Mouse (Mus musculus): ENCODE data around the gene Atp5c1. TPM values are rescaled to one million over a fixed set of nuclear protein-coding genes. Genes with fewer than 3 reads are reported as not detected.

The Atp5c1 gene
- 529 and 549 TPM in 2 replicates for polyA plus RNA-seq (2015; fragmentation: Nextera tagmentation; extraction: Ambion mirVana)

DNA sequence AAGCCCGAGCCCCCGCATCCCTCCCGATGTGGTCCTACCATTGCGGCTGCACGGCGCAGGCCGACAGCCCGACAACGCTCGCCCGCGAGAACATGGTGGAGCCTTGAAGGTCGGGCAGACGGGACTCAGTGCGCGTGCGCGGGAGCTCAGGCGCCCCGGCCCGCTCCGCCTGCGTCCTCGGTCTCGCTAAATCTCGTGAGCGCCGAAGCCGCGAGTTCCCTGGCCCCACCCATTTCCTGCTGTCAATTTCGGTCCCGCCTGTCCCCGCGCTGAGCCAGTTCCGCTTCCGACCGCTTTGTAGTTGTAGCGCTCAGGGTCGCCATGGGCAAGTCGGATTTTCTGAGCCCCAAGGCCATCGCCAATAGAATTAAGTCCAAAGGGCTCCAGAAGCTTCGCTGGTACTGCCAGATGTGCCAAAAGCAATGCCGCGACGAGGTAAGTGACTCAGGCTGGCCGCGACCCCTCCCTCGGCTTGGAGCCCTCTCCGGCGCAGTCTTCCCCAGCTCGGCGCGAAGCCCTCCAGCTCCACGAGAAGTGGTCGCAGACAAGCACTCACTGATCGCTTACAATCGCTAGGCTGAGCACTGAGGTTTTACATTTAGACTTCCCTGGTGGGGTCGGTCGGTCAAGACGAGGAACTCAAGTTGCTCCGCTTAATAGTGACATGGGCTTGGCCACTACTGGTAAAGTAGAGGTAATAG, at the start of gene Atp5c1, which contains the start of gene Kin:
Atp5c1 (minus strand) TSS at position 201 of the 701 bp plus-strand sequence.
Kin (plus strand) TSS at position 284 of the 701 bp plus-strand sequence.
- peak within 1 kb of the TSS; percentile 81 for H3K4me2 ChIP-seq

DNA sequence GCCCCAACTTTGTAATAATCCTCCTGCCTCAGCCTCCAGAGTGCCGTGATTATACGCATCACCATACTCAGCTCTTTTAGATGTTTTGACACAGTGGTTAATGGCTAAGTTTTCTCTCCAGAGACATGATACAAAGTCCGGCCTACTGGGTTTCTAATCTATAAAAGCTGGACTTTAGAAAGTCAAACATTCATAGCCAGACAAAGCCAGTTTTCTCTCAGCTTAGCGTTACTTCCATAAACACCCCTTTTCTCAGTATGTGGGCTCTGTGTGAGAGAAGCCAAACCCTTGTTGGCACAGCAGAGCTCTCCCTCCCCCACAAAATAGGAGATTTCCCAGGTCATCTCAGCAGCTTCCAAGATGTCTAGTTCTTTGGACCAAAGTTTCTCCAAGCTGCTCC, 48.3 kb upstream of the Atp5c1 start:
- H3K27me3 ChIP-seq = no peaks in the 10 kb centered on the region
- no peak overlapping the region for H3K4me2 ChIP-seq
- WGBS = 84% methylated on average over 4 of the region's 4 CpGs
- ATAC-seq (ENCODE audit: low FRiP score) = no peak
- no peaks in the 10 kb centered on the region for H3K36me3 ChIP-seq
- H3K9me3 ChIP-seq = no peaks in the 10 kb centered on the region
- H3K4me3 ChIP-seq = no peak overlapping the region
- H3K27ac ChIP-seq = no peak overlapping the region
- no peaks in the 10 kb centered on the region for H3K4me1 ChIP-seq (replicated peaks)
- H3K9ac ChIP-seq = no peak overlapping the region

More for the DNA sequence above, at the start of gene Atp5c1, which contains the start of gene Kin:
- peak; percentile 98 for ATAC-seq (ENCODE audit: low FRiP score)
- H3K4me3 ChIP-seq = peak within 1 kb of the TSS; percentile 89
- no peaks in the 10 kb centered on the region for H3K27me3 ChIP-seq
- no peaks in the 10 kb centered on the region for H3K9me3 ChIP-seq
- peaks cover 52% of the 10 kb centered on the region for H3K4me1 ChIP-seq (replicated peaks)
- under 1% methylated on average over 61 of the region's 61 CpGs for WGBS
- H3K9ac ChIP-seq = peak within 1 kb of the TSS; percentile 96
- peak within 1 kb of the TSS; percentile 96 for H3K27ac ChIP-seq
- H3K36me3 ChIP-seq = peaks cover 13% of the 10 kb centered on the region

DNA sequence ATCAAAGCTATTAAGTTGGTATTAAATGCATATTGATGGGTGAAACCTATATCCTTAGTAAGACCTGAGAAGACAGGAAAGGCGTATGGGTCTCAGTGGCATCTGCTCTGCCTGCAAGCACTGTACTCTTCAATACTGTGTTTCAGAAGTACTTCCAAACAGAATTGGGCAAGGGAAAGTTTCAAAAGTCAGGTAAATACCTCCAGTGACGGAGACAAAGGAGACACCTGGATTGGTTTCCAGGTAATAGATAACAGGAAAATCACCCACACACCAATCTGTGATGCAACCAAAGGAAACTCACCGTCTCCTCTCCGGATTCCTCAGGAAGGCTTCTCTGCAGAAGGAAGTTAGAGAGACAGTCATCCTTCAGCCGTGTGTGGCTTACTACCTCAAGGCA, 47.2 kb upstream of the Atp5c1 start:
- H3K27ac ChIP-seq = no peak overlapping the region
- no peak overlapping the region for H3K4me3 ChIP-seq
- no peak for ATAC-seq (ENCODE audit: low FRiP score)
- no peaks in the 10 kb centered on the region for H3K27me3 ChIP-seq
- H3K4me1 ChIP-seq (replicated peaks) = no peaks in the 10 kb centered on the region
- no peaks in the 10 kb centered on the region for H3K36me3 ChIP-seq
- no peak overlapping the region for H3K9ac ChIP-seq
- 90% methylated on average over 5 of the region's 5 CpGs for WGBS
- no peaks in the 10 kb centered on the region for H3K9me3 ChIP-seq
- H3K4me2 ChIP-seq = no peak overlapping the region

DNA sequence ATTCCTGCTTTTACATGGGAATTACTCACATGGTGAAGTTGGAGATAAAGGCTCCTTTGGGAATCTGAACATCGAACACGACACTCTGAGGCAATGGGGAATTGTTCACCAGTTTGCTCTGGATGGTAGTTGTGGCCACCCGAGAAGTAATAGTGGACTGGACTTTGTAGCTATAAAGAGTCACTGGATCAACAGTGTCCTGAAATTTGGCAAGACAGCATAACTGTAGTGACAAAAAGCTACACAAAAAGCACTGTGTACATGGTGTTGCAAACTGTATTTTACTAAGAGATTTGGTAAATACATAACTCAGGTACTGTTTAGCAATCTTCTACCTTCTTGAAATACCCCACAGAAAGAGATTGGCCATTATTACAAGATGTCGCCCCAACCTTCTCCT, 45.8 kb upstream of the Atp5c1 start:
- Histone ChIP-seq H3K36me3 (no peaks in the 10 kb centered on the region), H3K4me3 (no peak overlapping the region), H3K4me1 (replicated peaks) (no peaks in the 10 kb centered on the region), H3K9me3 (no peaks in the 10 kb centered on the region), H3K27ac (no peak overlapping the region), H3K27me3 (no peaks in the 10 kb centered on the region), H3K9ac (no peak overlapping the region), H3K4me2 (no peak overlapping the region)
- WGBS = 94% methylated on average over 4 of the region's 4 CpGs
- ATAC-seq (ENCODE audit: low FRiP score) = no peak

DNA sequence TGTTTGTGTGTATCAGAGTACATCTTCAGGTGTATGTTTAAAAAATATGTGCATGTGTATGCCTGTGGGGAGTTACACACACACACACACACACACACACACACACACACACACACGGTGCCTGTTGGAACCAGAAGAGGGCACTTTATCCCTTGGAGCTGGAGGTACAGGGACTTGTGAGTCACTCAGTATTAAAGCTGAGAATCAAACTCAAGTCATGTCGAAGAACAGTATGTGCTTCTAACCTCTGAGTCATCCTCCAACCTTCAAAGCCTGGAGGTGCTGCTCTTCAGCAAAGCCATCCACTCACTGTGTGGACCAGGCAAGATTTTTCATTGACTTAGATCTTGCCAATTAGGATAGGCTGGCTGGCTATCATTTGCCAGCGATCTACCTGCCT, 41.5 kb upstream of the Atp5c1 start:
- Histone ChIP-seq H3K27me3 (no peaks in the 10 kb centered on the region), H3K4me3 (no peak overlapping the region), H3K36me3 (no peaks in the 10 kb centered on the region), H3K9ac (no peak overlapping the region), H3K4me1 (replicated peaks) (no peaks in the 10 kb centered on the region), H3K27ac (no peak overlapping the region), H3K4me2 (no peak overlapping the region), H3K9me3 (no peaks in the 10 kb centered on the region)
- ATAC-seq (ENCODE audit: low FRiP score) = no peak
- 72% methylated on average over 3 of the region's 3 CpGs for WGBS

DNA sequence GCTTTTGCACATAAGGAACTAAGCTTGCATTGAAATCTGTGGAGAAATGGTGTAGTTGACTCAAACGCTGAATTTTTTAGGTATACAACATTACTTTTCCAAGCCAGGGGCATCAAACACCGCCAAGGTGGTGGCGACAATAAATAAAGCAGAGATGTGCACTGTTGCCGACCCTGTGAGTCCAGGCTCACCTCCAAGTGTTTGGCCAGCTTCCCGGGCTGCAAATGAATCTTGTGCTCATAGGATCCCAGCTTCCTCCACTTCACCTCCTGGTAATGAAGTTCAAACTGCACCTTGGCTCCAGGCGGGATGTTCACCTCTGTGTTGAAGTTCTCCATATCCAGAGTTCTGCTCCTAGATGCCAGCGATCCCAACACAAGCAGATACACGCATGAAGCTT, 39.0 kb upstream of the Atp5c1 start:
- Histone ChIP-seq H3K9me3 (no peaks in the 10 kb centered on the region), H3K27me3 (no peaks in the 10 kb centered on the region), H3K4me1 (replicated peaks) (no peaks in the 10 kb centered on the region), H3K27ac (no peak overlapping the region), H3K4me2 (no peak overlapping the region), H3K4me3 (no peak overlapping the region), H3K36me3 (no peaks in the 10 kb centered on the region), H3K9ac (no peak overlapping the region)
- no peak for ATAC-seq (ENCODE audit: low FRiP score)
- WGBS = 92% methylated on average over 8 of the region's 8 CpGs

DNA sequence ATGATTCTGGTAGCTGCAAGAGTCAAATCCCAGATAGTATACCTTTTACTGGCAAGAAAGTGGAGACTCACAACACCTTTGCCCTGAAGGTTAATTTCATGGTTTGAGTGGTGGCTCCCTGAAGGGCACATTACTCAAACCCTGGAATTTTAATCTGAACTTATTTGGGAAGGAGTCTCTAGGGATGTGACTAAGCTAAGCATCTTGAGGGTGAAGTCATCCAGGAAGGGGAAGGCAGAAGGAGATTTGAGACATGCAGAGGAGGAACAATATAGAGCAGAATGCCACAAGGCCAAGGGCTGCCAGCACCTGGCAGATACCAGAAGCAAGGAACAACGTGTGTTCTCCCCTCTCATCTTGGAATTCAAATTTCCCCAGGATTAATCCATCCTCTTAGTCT, 38.4 kb upstream of the Atp5c1 start:
- Histone ChIP-seq H3K4me3 (no peak overlapping the region), H3K4me2 (no peak overlapping the region), H3K27me3 (no peaks in the 10 kb centered on the region), H3K4me1 (replicated peaks) (no peaks in the 10 kb centered on the region), H3K9me3 (no peaks in the 10 kb centered on the region), H3K36me3 (no peaks in the 10 kb centered on the region), H3K9ac (no peak overlapping the region), H3K27ac (no peak overlapping the region)
- WGBS = 70% methylated on average over 1 of the region's 1 CpGs
- no peak for ATAC-seq (ENCODE audit: low FRiP score)

DNA sequence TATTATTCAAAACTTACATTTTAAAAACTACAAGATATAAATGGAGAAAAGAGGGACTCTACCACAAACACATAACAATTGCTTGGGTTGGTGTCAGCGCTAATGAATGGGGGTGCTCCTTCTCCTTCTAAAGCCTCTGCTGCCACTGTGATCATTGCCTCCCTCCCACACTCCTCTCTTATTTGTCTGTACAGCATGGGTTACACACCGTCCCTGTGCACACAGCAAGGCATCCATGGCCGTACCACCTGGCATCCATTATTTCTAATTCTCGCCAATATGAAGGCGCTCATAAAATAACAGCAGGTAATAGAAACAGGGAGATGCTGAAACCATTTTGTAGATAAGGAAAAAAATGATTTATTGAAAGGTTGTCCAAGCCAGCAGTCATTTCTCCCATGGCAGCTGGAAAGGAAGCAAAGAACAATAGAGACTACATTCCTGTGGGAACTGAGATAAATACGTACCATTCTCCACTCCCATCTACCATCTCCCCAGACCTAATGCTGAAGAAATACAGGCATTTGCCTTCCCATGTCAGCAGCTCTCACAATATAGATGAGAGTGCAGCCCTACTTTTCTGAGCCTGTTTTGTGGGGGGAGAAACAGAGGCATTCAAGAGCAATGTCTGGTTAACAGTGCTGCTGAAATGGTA, 28.4 kb upstream of the Atp5c1 start:
- no peaks in the 10 kb centered on the region for H3K36me3 ChIP-seq
- peaks cover 6% of the 10 kb centered on the region; the same call in 1 of the 2 replicates for H3K4me1 ChIP-seq (replicated peaks)
- H3K27me3 ChIP-seq = no peaks in the 10 kb centered on the region
- H3K4me3 ChIP-seq = no peak overlapping the region
- no peak overlapping the region for H3K4me2 ChIP-seq
- 64% methylated on average over 6 of the region's 6 CpGs for WGBS
- no peaks in the 10 kb centered on the region for H3K9me3 ChIP-seq
- peak overlapping the region; percentile 67 for H3K27ac ChIP-seq
- ATAC-seq (ENCODE audit: low FRiP score) = 0 out of 2 replicates have a peak, but pooled peaks have one; percentile 68
- no peak overlapping the region for H3K9ac ChIP-seq

DNA sequence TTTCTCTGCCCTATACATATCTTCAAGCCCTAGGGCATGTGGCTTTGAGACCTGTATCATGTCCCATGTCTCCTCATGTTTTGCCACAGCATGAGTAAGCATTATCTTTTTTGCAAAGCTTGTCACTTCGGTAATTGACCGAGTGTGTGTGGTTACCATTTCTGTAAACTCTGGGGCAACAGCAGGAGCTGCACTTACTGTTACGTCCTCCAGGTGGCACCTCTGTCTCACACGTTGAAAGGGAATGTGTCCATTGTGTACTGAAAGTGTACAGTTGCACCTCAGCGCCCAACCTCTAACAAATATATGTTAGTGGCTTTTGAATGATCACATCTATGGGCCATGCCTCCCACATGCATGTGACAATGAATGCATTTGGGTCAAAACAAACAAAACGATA, 20.9 kb upstream of the Atp5c1 start:
- 0 out of 2 replicates have a peak, but pooled peaks have one; percentile 22 for ATAC-seq (ENCODE audit: low FRiP score)

DNA sequence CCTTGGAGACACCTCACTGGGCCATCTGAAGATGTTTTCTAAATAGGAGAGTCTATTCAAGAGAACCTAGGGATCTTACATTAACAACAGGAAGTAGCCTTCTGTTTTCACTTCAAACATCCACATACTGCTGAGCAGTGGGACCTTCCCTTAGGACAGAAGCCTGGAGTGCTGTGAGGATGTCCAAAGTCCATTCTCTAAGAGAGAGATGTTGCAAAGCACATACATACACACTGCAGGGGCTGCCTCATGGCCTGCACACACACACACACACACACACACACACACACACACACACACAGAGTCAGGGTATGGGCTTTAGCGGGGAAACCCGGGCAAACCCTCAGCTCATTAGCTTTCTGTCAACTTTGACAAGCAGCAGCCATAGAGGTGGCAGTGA, 20.2 kb upstream of the Atp5c1 start:
- Histone ChIP-seq H3K4me2 (no peak overlapping the region), H3K27ac (no peak overlapping the region), H3K4me1 (replicated peaks) (no peaks in the 10 kb centered on the region), H3K36me3 (no peaks in the 10 kb centered on the region), H3K9me3 (no peaks in the 10 kb centered on the region), H3K9ac (no peak overlapping the region), H3K27me3 (no peaks in the 10 kb centered on the region), H3K4me3 (no peak overlapping the region)
- WGBS = 67% methylated on average over 2 of the region's 2 CpGs
- ATAC-seq (ENCODE audit: low FRiP score) = peak; percentile 48; the same call in 1 of the 2 replicates

More for the DNA sequence above, 20.9 kb upstream of the Atp5c1 start:
- Histone ChIP-seq H3K4me3 (no peak overlapping the region), H3K27me3 (no peaks in the 10 kb centered on the region), H3K27ac (no peak overlapping the region), H3K9me3 (no peaks in the 10 kb centered on the region), H3K4me1 (replicated peaks) (no peaks in the 10 kb centered on the region), H3K9ac (no peak overlapping the region), H3K36me3 (no peaks in the 10 kb centered on the region), H3K4me2 (no peak overlapping the region)
- 44% methylated on average over 6 of the region's 6 CpGs for WGBS

DNA sequence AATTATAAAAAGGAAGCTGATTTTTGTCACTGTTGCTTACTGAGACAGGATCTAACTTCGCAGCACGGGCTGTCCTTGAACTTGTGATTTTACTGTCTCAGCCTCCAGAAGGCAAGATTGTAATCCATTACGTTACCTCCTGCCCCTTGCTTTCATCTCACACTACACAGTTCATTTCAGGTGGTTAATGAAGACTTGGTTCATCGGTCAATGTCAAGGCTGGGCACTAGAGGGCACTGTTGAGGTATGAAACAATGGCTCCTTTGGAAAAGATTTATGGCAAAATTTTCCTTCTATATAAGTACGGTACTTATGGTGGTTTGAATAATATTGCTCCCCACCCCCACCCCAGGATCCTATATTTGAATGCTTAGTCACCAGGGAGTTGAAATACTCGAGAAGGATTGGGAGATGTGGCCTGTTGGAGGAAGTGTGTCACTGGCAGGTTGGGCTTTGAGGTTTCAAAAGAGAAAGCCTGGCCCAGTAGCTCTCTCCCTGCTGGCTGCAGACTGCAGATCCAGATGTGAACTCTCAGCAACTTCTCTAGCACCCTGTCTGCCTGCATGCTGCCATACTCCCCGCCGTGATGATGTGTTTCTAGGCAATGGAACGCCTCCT, 18.4 kb upstream of the Atp5c1 start:
- Histone ChIP-seq H3K27ac (no peak overlapping the region), H3K4me1 (replicated peaks) (no peaks in the 10 kb centered on the region), H3K27me3 (no peaks in the 10 kb centered on the region), H3K4me3 (no peak overlapping the region), H3K9me3 (no peaks in the 10 kb centered on the region), H3K4me2 (no peak overlapping the region), H3K9ac (no peak overlapping the region), H3K36me3 (peaks cover 6% of the 10 kb centered on the region)
- WGBS = 37% methylated on average over 9 of the region's 9 CpGs
- ATAC-seq (ENCODE audit: low FRiP score) = peak; percentile 25; the same call in 1 of the 2 replicates

DNA sequence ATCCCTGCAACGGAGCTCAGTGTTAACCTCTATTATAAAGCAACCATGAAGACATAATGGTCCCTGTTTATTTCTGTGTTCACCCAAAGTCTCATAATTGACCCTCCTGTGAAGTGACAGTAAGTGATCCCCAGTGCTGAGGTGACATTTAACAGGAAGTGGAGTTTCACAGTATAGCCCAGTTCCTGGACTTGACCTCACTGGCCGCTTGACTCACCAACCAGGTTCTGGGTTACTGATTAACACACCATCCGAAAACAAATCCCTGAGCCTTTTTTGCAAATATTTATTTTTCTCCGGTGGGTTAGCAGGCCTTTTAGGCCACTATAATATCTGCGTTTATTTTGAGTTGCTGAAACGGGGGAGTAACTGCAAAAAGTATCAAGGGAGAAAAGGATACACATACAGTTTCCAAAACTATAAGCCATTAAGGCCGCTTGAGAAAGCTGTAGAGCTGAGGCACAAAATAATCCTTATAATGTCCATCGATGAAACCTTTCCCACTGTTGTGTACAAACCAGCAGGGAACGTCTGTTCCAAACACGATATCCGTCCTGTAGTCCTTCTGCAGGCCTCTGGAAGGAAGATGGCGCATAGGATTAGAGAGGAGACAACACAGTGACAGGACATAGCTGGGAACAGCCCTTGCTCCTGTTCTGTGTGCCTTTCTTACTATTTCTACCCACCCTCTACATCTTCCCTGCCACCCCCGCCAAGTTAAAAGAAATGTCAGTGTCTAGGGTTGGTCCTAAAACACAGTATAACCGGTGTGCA, 14.2 kb upstream of the Atp5c1 start:
- Histone ChIP-seq H3K4me2 (no peak overlapping the region), H3K4me3 (no peak overlapping the region), H3K9ac (no peak overlapping the region), H3K9me3 (no peaks in the 10 kb centered on the region), H3K4me1 (replicated peaks) (no peaks in the 10 kb centered on the region), H3K27me3 (no peaks in the 10 kb centered on the region), H3K36me3 (peaks cover 42% of the 10 kb centered on the region), H3K27ac (no peak overlapping the region)
- no peak for ATAC-seq (ENCODE audit: low FRiP score)
- WGBS = 92% methylated on average over 14 of the region's 14 CpGs
